Mouse (Mus musculus): ENCODE data around the gene Yap1.

GRCm38 (mm10) chr9:7971993-7972392 is 32.4 kb downstream of the Yap1 start:
- TF ChIP-seq CTCF (IDR thresholded peaks at IDR 0.05; ENCODE audit: extremely low read depth, insufficient read length, insufficient replicate concordance, low read depth, low read length) (no peak), POLR2A (IDR thresholded peaks at IDR 0.05; ENCODE audit: low read depth, low read length) (no peak)

All from small intestine, adult 2 months (tissue).